Mouse (Mus musculus): Measurements from ENCODE around the gene Plscr2.

GRCm38 (mm10) chr9:92275486-92276207 lies at the start of gene Plscr2:
- TF ChIP-seq CTCF (IDR thresholded peaks at IDR 0.05; ENCODE audit: low read depth) = no peak
- TF ChIP-seq EP300 (optimal IDR thresholded peaks at IDR 0.05) = no peak
